Mouse (Mus musculus): ENCODE measurements around the gene Gopc.

DNA sequence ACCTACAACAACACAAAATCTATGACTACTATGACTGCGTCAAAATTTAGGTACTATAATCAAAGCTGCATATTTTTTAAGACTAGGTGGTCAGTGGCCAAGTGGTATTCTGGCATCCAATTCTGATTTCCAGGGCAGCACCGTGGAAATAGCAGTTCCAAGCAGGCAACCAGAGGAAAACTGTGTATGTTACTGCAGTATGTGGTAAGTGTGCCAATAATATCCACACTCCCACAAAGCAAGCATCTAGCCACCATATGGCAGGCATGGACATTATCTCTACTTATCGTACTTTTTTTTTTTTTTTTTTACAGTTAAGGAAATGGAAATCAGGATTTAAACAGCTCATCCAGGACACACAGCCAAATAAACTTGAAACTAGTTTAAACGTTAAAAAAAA is 13.5 kb downstream of the Gopc start:
- no peak for TF ChIP-seq POLR2A (IDR thresholded peaks at IDR 0.05; ENCODE audit: insufficient read depth, low read depth, low read length)
- TF ChIP-seq CTCF (IDR thresholded peaks at IDR 0.05), result no peak
